In the genomic region with DNA sequence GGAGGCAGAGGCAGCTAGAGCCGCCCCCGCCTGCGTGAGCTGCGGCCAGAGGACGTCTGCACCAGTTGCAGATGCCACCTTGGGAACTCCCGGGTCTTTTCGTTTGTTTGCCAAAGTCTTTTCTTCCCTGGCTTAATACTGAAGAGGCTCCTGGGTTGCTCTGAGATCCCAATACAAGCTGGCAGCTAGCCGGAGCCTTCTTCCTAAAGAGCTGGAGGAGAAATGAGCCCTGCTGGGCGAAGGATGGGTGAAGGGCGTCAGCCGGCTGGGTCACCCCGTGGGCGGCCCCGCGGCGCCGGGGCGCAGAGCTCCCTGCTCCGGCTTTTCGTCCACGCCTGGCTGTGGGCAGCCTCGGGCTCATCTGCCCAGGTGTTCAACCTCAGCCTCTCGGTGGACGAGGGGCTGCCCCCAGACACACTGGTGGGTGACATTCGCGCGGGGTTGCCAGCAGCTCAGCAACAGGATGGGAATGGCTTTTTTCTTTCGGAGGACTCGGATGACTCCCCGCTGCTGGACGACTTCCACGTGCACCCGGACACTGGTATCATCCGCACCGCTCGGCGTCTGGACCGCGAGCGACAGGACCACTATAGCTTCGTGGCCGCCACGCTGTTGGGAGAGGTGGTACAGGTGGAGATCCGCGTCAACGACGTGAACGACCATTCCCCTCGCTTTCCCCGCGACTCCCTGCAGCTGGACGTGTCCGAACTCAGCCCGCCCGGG, we compare ENCODE assay signal across 8 mouse cellular contexts. TPM values are rescaled to one million over a fixed set of nuclear protein-coding genes. Genes with fewer than 3 reads are reported as not detected.
DNase-seq lines count a peak whose midpoint lies in the region; ATAC-seq lines count a peak whose summit lies in the region.

A gene (plus strand): TSS at position 223 of the 723 bp plus-strand sequence.

- H3K4me3 ChIP-seq in hindbrain, embryonic 12.5 days = peak within 1 kb of the TSS; percentile 56
- H3K4me3 ChIP-seq in midbrain, embryonic 14.5 days (replicated peaks; ENCODE audit: low read depth, low read length) = peak within 1 kb of the TSS; percentile 58

- DNase-seq in adrenal gland, adult 2 months = peak; percentile 28
- no peak for DNase-seq in adrenal gland, adult 8-10 months
- peak; percentile 17 for DNase-seq in right cerebral cortex, postnatal 14 days
- no peak for DNase-seq in right cerebral cortex, postnatal 10 days (ENCODE audit: low spot score in 2 of 2)
- DNase-seq in midbrain, embryonic 14.5 days = peak; percentile 66
- no peak for DNase-seq in ovary, postnatal 36 days (ENCODE audit: low spot score)

- no peaks in the 10 kb centered on the region for H3K36me3 ChIP-seq in hindbrain, embryonic 12.5 days
- no peaks in the 10 kb centered on the region for H3K36me3 ChIP-seq in midbrain, embryonic 14.5 days (ENCODE audit: control insufficient read depth, insufficient read depth, low read length)

- peak within 1 kb of the TSS; percentile 98 for H3K4me2 ChIP-seq in hindbrain, embryonic 12.5 days (replicated peaks)
- peak within 1 kb of the TSS; percentile 100 for H3K4me2 ChIP-seq in midbrain, embryonic 14.5 days (ENCODE audit: low read length)

- H3K9ac ChIP-seq in hindbrain, embryonic 12.5 days = peak within 1 kb of the TSS; percentile 64
- H3K9ac ChIP-seq in midbrain, embryonic 14.5 days (replicated peaks; ENCODE audit: low read length) = peak within 1 kb of the TSS; percentile 59

- H3K27ac ChIP-seq in hindbrain, embryonic 12.5 days = no peak within 1 kb of the TSS
- H3K27ac ChIP-seq in midbrain, embryonic 14.5 days (replicated peaks; ENCODE audit: low read depth, low read length) = no peak within 1 kb of the TSS

- under 1% methylated on average over 55 of the region's 55 CpGs for WGBS in hindbrain, embryonic 12.5 days
- WGBS in midbrain, embryonic 14.5 days = under 1% methylated on average over 55 of the region's 55 CpGs

- H3K4me1 ChIP-seq in hindbrain, embryonic 12.5 days = peaks cover 25% of the 10 kb centered on the region
- H3K4me1 ChIP-seq in midbrain, embryonic 14.5 days (ENCODE audit: control insufficient read depth, insufficient read depth, low read length) = peaks cover 17% of the 10 kb centered on the region; the same call in 1 of the 2 replicates

- peaks cover 57% of the 10 kb centered on the region for H3K27me3 ChIP-seq in hindbrain, embryonic 12.5 days
- H3K27me3 ChIP-seq in midbrain, embryonic 14.5 days (ENCODE audit: control insufficient read depth, insufficient read depth, low read length) = peaks cover 39% of the 10 kb centered on the region

- no peaks in the 10 kb centered on the region for H3K9me3 ChIP-seq in hindbrain, embryonic 12.5 days (replicated peaks)
- H3K9me3 ChIP-seq in midbrain, embryonic 14.5 days (ENCODE audit: control insufficient read depth, low read length) = no peaks in the 10 kb centered on the region

- ATAC-seq in hindbrain, embryonic 12.5 days (ENCODE audit: low FRiP score) = peak; percentile 63
- ATAC-seq in midbrain, embryonic 14.5 days (ENCODE audit: low FRiP score, low TSS enrichment) = peak; percentile 21; the same call in 1 of the 2 replicates
- no peak for ATAC-seq in erythroblast, adult 5-6 weeks (replicated peaks; ENCODE audit: low FRiP score, poor library complexity, severe bottlenecking)

RNA-seq across cellular contexts. Expression of the gene that starts here (rescaled TPM):
- total RNA-seq in adrenal gland, adult 2 months (2021) = under 1 TPM; 0.37 to 0.66 TPM
- 0.03 and 0.06 TPM in 2 replicates for polyA plus RNA-seq in adrenal gland, adult 2 months (2012; rRNA removed)
- under 1 TPM; 0.28 to 0.81 (median 0.56) TPM for total RNA-seq in adrenal gland, adult 8-10 months (2022)
- 1.1 and 1.3 TPM in 2 replicates for polyA plus RNA-seq in hindbrain, embryonic 12.5 days (2016; fragmentation: Nextera tagmentation; extraction: Ambion mirVana)
- 1.2 and 1.8 TPM in 2 replicates for polyA plus RNA-seq in midbrain, embryonic 14.5 days (2014; fragmentation: Nextera tagmentation; extraction: Ambion mirVana)
- total RNA-seq in erythroblast, adult 5-6 weeks (2015; ENCODE audit: low replicate concordance) = not detected in 2 replicates
- not detected in 2 replicates for total RNA-seq in erythroblast, adult 5-6 weeks (2017; ENCODE audit: low replicate concordance)

Comparison
In these comparisons a context has a peak if more than half of its experiments do, and no peak if none do; other contexts are left out.
1. DNase-seq: peak in right cerebral cortex, postnatal 14 days (single experiment) and midbrain, embryonic 14.5 days (single experiment); none in adrenal gland, adult 8-10 months (single experiment), right cerebral cortex, postnatal 10 days (0 of 2) and ovary, postnatal 36 days (single experiment).
2. Peak in DNase-seq in adrenal gland, adult 2 months; RNA of the gene not detected or under 1 TPM.